Mouse (Mus musculus) MEL (cell line): ENCODE measurements around the gene Slc35f6.

Experiments
- CHD1 ChIP-seq: IDR thresholded peaks from 2 replicates; pipeline ENCODE4 v1.6.1; 2012; ENCODE audit warnings: low read depth, mild to moderate bottlenecking, inconsistent platforms, low read length, improper control_type of control experiment
- CTCF ChIP-seq, 3 experiments: IDR thresholded peaks in 2 of 3; conservative IDR thresholded peaks in 1 of 3; 2 replicates each; pipeline ENCODE4 v1.5.1; 2011 to 2012; ENCODE audit warnings: low read length in 3 of 3, low read depth in 2 of 3, mild to moderate bottlenecking in 2 of 3, improper control_type of control experiment in 1 of 3, inconsistent platforms in 1 of 3, mixed read lengths in 1 of 3, moderate library complexity in 1 of 3; ENCODE audit not compliant: control insufficient read depth in 1 of 3, insufficient read depth in 1 of 3, poor library complexity in 1 of 3, severe bottlenecking in 1 of 3
- EP300 ChIP-seq, 2 experiments: IDR thresholded peaks; 2 replicates each; pipeline ENCODE4 v1.6.1; 2011; ENCODE audit warnings: improper control_type of control experiment in 2 of 2, low read length in 2 of 2, low read depth in 1 of 2, mild to moderate bottlenecking in 1 of 2
- NELFE ChIP-seq: IDR thresholded peaks from 2 replicates; pipeline ENCODE4 v1.6.1; 2011; ENCODE audit warnings: low read depth, low read length, improper control_type of control experiment
- POLR2A ChIP-seq, 2 experiments: IDR thresholded peaks; 2 replicates each; pipeline ENCODE4 v1.6.1; 2011 to 2012; ENCODE audit warnings: low read length in 2 of 2, mild to moderate bottlenecking in 2 of 2, control low read depth in 1 of 2, improper control_type of control experiment in 1 of 2, low read depth in 1 of 2, moderate library complexity in 1 of 2; ENCODE audit not compliant: control insufficient read depth in 1 of 2, insufficient read depth in 1 of 2, poor library complexity in 1 of 2
- POLR2AphosphoS5 ChIP-seq: IDR thresholded peaks from 2 replicates; pipeline ENCODE4 v1.6.1; 2012; ENCODE audit warnings: low read depth, borderline replicate concordance, mild to moderate bottlenecking, inconsistent platforms, low read length, moderate library complexity, mixed read lengths
- SMC3 ChIP-seq: IDR thresholded peaks from 2 replicates; pipeline ENCODE4 v1.6.1; 2011; ENCODE audit warnings: low read depth, low read length, improper control_type of control experiment
- USF1 ChIP-seq: IDR thresholded peaks from 2 replicates; pipeline ENCODE4 v1.6.1; 2014; ENCODE audit warnings: low read depth, mild to moderate bottlenecking, inconsistent platforms, low read length, improper control_type of control experiment, moderate library complexity

GRCm38 (mm10) chr5:30660813-30661212, 13.1 kb downstream of the Slc35f6 start:
- no peak for TF ChIP-seq POLR2AphosphoS5
- TF ChIP-seq CTCF (IDR thresholded peaks at IDR 0.05 in 2 of 3, conservative IDR thresholded peaks at IDR 0.05 in 1 of 3; ENCODE audit: control insufficient read depth in 1 of 3, insufficient read depth in 1 of 3, low read depth in 2 of 3, low read length in 3 of 3, poor library complexity in 1 of 3, severe bottlenecking in 1 of 3), result no peak
- TF ChIP-seq EP300 (IDR thresholded peaks at IDR 0.05; ENCODE audit: low read depth in 1 of 2, low read length in 2 of 2), result no peak
- no peak for TF ChIP-seq NELFE
- no peak for TF ChIP-seq POLR2A (IDR thresholded peaks at IDR 0.05; ENCODE audit: control insufficient read depth in 1 of 2, insufficient read depth in 1 of 2, low read depth in 1 of 2, low read length in 2 of 2, poor library complexity in 1 of 2)
- TF ChIP-seq USF1, result no peak
- no peak for TF ChIP-seq SMC3
- no peak for TF ChIP-seq CHD1
